Mouse (Mus musculus): Measurements from ENCODE around the gene Galt.

Gene Galt

GRCm38 (mm10) chr4:41726826-41727621 is 28.0 kb upstream of the Galt start:
- DNase-seq (ENCODE audit: low read depth, low spot score) = no peak
- no peaks in the 10 kb centered on the region for H3K27me3 ChIP-seq (ENCODE audit: control insufficient read depth, insufficient read depth, low read length, poor library complexity, severe bottlenecking)
- no peaks in the 10 kb centered on the region for H3K36me3 ChIP-seq (ENCODE audit: control insufficient read depth, insufficient read depth, low read length, poor library complexity, severe bottlenecking)

GRCm38 (mm10) chr4:41731052-41731765 is 23.8 kb upstream of the Galt start, which contains the start of gene Arid3c:
Gene Arid3c, minus strand, starts transcription at chr4:41731142.
- H3K36me3 ChIP-seq (ENCODE audit: control insufficient read depth, insufficient read depth, low read length, poor library complexity, severe bottlenecking) = no peaks in the 10 kb centered on the region
- DNase-seq (ENCODE audit: low read depth, low spot score) = peak; percentile 48
- no peaks in the 10 kb centered on the region for H3K27me3 ChIP-seq (ENCODE audit: control insufficient read depth, insufficient read depth, low read length, poor library complexity, severe bottlenecking)

- no peaks in the 10 kb centered on the region for H3K27me3 ChIP-seq (ENCODE audit: control insufficient read depth, insufficient read depth, low read length, poor library complexity, severe bottlenecking)
- peaks cover 7% of the 10 kb centered on the region; the same call in 1 of the 2 replicates for H3K36me3 ChIP-seq (ENCODE audit: control insufficient read depth, insufficient read depth, low read length, poor library complexity, severe bottlenecking)
- peak; percentile 89 for DNase-seq (ENCODE audit: low read depth, low spot score)
These were observed 17.3 kb upstream of the Galt start for GRCm38 (mm10) chr4:41737602-41738255.

- no peaks in the 10 kb centered on the region for H3K27me3 ChIP-seq (ENCODE audit: control insufficient read depth, insufficient read depth, low read length, poor library complexity, severe bottlenecking)
- peaks cover 7% of the 10 kb centered on the region; the same call in 1 of the 2 replicates for H3K36me3 ChIP-seq (ENCODE audit: control insufficient read depth, insufficient read depth, low read length, poor library complexity, severe bottlenecking)
- DNase-seq (ENCODE audit: low read depth, low spot score) = no peak
These were observed 16.8 kb upstream of the Galt start for GRCm38 (mm10) chr4:41738256-41738603.

GRCm38 (mm10) chr4:41739260-41739659 is 15.8 kb upstream of the Galt start:
- no peaks in the 10 kb centered on the region for H3K27me3 ChIP-seq (ENCODE audit: control insufficient read depth, insufficient read depth, low read length, poor library complexity, severe bottlenecking)
- DNase-seq (ENCODE audit: low read depth, low spot score) = no peak

GRCm38 (mm10) chr4:41740380-41741157 is 14.5 kb upstream of the Galt start:
- Histone ChIP-seq H3K36me3 (ENCODE audit: control insufficient read depth, insufficient read depth, low read length, poor library complexity, severe bottlenecking) (peaks cover 7% of the 10 kb centered on the region; the same call in 1 of the 2 replicates), H3K27me3 (ENCODE audit: control insufficient read depth, insufficient read depth, low read length, poor library complexity, severe bottlenecking) (no peaks in the 10 kb centered on the region)
- peak; percentile 60 for DNase-seq (ENCODE audit: low read depth, low spot score)

More at GRCm38 (mm10) chr4:41739260-41739659, 15.8 kb upstream of the Galt start:
- H3K36me3 ChIP-seq (ENCODE audit: control insufficient read depth, insufficient read depth, low read length, poor library complexity, severe bottlenecking) = peaks cover 7% of the 10 kb centered on the region; the same call in 1 of the 2 replicates

GRCm38 (mm10) chr4:41741158-41741560 is 13.9 kb upstream of the Galt start:
- no peaks in the 10 kb centered on the region for H3K27me3 ChIP-seq (ENCODE audit: control insufficient read depth, insufficient read depth, low read length, poor library complexity, severe bottlenecking)
- H3K36me3 ChIP-seq (ENCODE audit: control insufficient read depth, insufficient read depth, low read length, poor library complexity, severe bottlenecking) = peaks cover 7% of the 10 kb centered on the region; the same call in 1 of the 2 replicates
- DNase-seq (ENCODE audit: low read depth, low spot score) = peak; percentile 96

GRCm38 (mm10) chr4:41744131-41744530 is 10.9 kb upstream of the Galt start:
- no peaks in the 10 kb centered on the region for H3K27me3 ChIP-seq (ENCODE audit: control insufficient read depth, insufficient read depth, low read length, poor library complexity, severe bottlenecking)
- DNase-seq (ENCODE audit: low read depth, low spot score) = no peak
- H3K36me3 ChIP-seq (ENCODE audit: control insufficient read depth, insufficient read depth, low read length, poor library complexity, severe bottlenecking) = peaks cover 1% of the 10 kb centered on the region; the same call in 1 of the 2 replicates

- Histone ChIP-seq H3K27me3 (ENCODE audit: control insufficient read depth, insufficient read depth, low read length, poor library complexity, severe bottlenecking) (no peaks in the 10 kb centered on the region), H3K36me3 (ENCODE audit: control insufficient read depth, insufficient read depth, low read length, poor library complexity, severe bottlenecking) (no peaks in the 10 kb centered on the region)
- no peak for DNase-seq (ENCODE audit: low read depth, low spot score)
These were observed 10.0 kb upstream of the Galt start for GRCm38 (mm10) chr4:41745021-41745420.

- peaks cover 3% of the 10 kb centered on the region for H3K36me3 ChIP-seq (ENCODE audit: control insufficient read depth, insufficient read depth, low read length, poor library complexity, severe bottlenecking)
- DNase-seq (ENCODE audit: low read depth, low spot score) = peak; percentile 93
- no peaks in the 10 kb centered on the region for H3K27me3 ChIP-seq (ENCODE audit: control insufficient read depth, insufficient read depth, low read length, poor library complexity, severe bottlenecking)
These were observed 594 bp downstream of the Galt start, which contains the start of gene Sigmar1 for GRCm38 (mm10) chr4:41755338-41756305. Gene Sigmar1, minus strand, starts transcription at chr4:41756157.

- H3K36me3 ChIP-seq (ENCODE audit: control insufficient read depth, insufficient read depth, low read length, poor library complexity, severe bottlenecking) = peaks cover 3% of the 10 kb centered on the region
- DNase-seq (ENCODE audit: low read depth, low spot score) = peak; percentile 13
- H3K27me3 ChIP-seq (ENCODE audit: control insufficient read depth, insufficient read depth, low read length, poor library complexity, severe bottlenecking) = no peaks in the 10 kb centered on the region
These were observed 1.4 kb downstream of the Galt start for GRCm38 (mm10) chr4:41756440-41756839.

- H3K36me3 ChIP-seq (ENCODE audit: control insufficient read depth, insufficient read depth, low read length, poor library complexity, severe bottlenecking) = peaks cover 3% of the 10 kb centered on the region
- no peak for DNase-seq (ENCODE audit: low read depth, low spot score)
These were observed 2.3 kb downstream of the Galt start for GRCm38 (mm10) chr4:41757321-41757720.

GRCm38 (mm10) chr4:41758021-41758420 is 3.0 kb downstream of the Galt start:
- H3K36me3 ChIP-seq (ENCODE audit: control insufficient read depth, insufficient read depth, low read length, poor library complexity, severe bottlenecking) = peaks cover 3% of the 10 kb centered on the region
- DNase-seq (ENCODE audit: low read depth, low spot score) = no peak
- H3K27me3 ChIP-seq (ENCODE audit: control insufficient read depth, insufficient read depth, low read length, poor library complexity, severe bottlenecking) = no peaks in the 10 kb centered on the region

More at GRCm38 (mm10) chr4:41757321-41757720, 2.3 kb downstream of the Galt start:
- no peaks in the 10 kb centered on the region for H3K27me3 ChIP-seq (ENCODE audit: control insufficient read depth, insufficient read depth, low read length, poor library complexity, severe bottlenecking)
